Mouse (Mus musculus) testis, adult 2 months (tissue): ENCODE results near the gene Psma5.

Source experiments
- CTCF ChIP-seq: fragments of 200-500 bp; IDR thresholded peaks from 2 replicates; pipeline ENCODE4 v1.5.1; 2012; ENCODE audit warnings: low read depth, mild to moderate bottlenecking, inconsistent platforms, low read length, moderate library complexity; ENCODE audit not compliant: control insufficient read depth, insufficient read depth, insufficient replicate concordance
- POLR2A ChIP-seq: fragments of 200-500 bp; IDR thresholded peaks from 2 replicates; pipeline ENCODE4 v1.6.1; 2012; ENCODE audit warnings: low read depth, mild to moderate bottlenecking, inconsistent platforms, low read length, moderate library complexity; ENCODE audit not compliant: control insufficient read depth

DNA sequence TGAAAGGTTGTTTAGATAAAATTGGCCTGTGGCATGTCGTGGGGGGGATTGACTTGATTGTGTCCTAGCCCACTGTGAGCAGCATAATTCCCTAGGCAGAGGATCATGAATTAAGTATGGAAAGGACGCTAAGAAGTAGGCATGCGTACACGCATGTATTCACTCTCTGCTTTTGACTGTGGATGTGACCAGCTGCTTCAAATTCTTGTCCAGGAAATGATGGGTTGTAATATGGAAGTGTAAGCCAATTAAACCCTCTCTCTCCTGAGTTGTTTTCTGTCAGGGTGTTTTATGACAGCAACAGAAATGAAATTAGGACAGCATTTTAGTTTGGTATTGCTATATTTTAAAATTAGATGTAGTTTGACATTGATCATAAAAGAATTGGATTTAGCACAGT is 68.1 kb downstream of the Psma5 start:
- TF ChIP-seq CTCF (no peak), POLR2A (no peak)
